Mouse (Mus musculus): ENCODE results near the gene Cd207. TPM values are rescaled to one million over a fixed set of nuclear protein-coding genes. Genes with fewer than 3 reads are reported as not detected.

Cd207 gene
- 0.07 TPM in 1 of 2 replicates, not detected in the other for polyA plus RNA-seq (2012; rRNA removed; ENCODE audit: low replicate concordance)

GRCm38 (mm10) chr6:83677757-83678156 is at the start of gene Cd207:
TSS of gene Cd207 (minus strand) at chr6:83677857.

GRCm38 (mm10) chr6:83711067-83711675 is 33.5 kb upstream of the Cd207 start, which contains the start of gene Vax2:
TSS of gene Vax2 (plus strand) at chr6:83711264.

DNA sequence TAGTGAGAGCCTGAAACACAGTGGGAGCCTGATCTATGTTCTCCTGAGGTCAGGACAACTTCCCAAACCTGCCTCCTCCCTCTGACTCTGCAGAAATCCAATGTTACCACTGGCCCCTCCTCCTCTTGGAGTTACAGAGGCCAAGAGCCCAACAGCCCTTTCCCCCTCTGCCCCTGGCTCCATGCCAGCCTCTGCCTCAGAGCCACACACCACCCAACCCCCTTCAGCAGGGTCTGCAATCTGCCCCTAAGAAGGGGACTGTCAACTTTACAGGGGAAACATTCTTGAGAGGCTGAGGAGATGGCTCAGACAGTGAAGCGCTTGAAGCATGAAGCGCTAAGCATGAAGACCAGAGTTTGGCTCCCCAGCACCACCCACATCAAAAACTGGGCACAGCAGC is 21.6 kb downstream of the Cd207 start, which contains the start of gene Clec4f:
Gene Clec4f, minus strand, starts transcription at position 101 of the 400 bp plus-strand sequence.

Other genes with a start within 250 kb of the Cd207 start
- 9.5 and 16.1 TPM in 2 replicates for gene Tet3, start 218.8 kb downstream of the Cd207 start, polyA plus RNA-seq (2012; rRNA removed; ENCODE audit: low replicate concordance)
- gene Dguok, start 170.9 kb downstream of the Cd207 start, polyA plus RNA-seq (2012; rRNA removed; ENCODE audit: low replicate concordance): 81.5 and 83.6 TPM in 2 replicates
- gene Actg2, start 141.6 kb downstream of the Cd207 start, polyA plus RNA-seq (2012; rRNA removed; ENCODE audit: low replicate concordance): 37.2 and 899 TPM in 2 replicates
- 21.4 TPM in 2 replicates for gene Stambp, start 105.1 kb downstream of the Cd207 start, polyA plus RNA-seq (2012; rRNA removed; ENCODE audit: low replicate concordance)
- gene Clec4f, start 21.7 kb downstream of the Cd207 start, polyA plus RNA-seq (2012; rRNA removed; ENCODE audit: low replicate concordance): not detected in 2 replicates
- gene Vax2, start 33.4 kb upstream of the Cd207 start, polyA plus RNA-seq (2012; rRNA removed; ENCODE audit: low replicate concordance): not detected in 2 replicates
- gene Atp6v1b1, start 65.1 kb upstream of the Cd207 start, polyA plus RNA-seq (2012; rRNA removed; ENCODE audit: low replicate concordance): not detected in 2 replicates
- not detected in 2 replicates for gene Ankrd53, start 84.8 kb upstream of the Cd207 start, polyA plus RNA-seq (2012; rRNA removed; ENCODE audit: low replicate concordance)
- 129 and 163 TPM in 2 replicates for gene Tex261, start 98.0 kb upstream of the Cd207 start, polyA plus RNA-seq (2012; rRNA removed; ENCODE audit: low replicate concordance)
- gene Nagk, start 117.1 kb upstream of the Cd207 start, polyA plus RNA-seq (2012; rRNA removed; ENCODE audit: low replicate concordance): 31.9 and 33.2 TPM in 2 replicates
- gene Paip2b, start 153.9 kb upstream of the Cd207 start, polyA plus RNA-seq (2012; rRNA removed; ENCODE audit: low replicate concordance): 12.0 and 14.2 TPM in 2 replicates
- 13.2 and 14.7 TPM in 2 replicates for gene Zfp638, start 189.3 kb upstream of the Cd207 start, polyA plus RNA-seq (2012; rRNA removed; ENCODE audit: low replicate concordance)

Measured in subcutaneous adipose tissue, adult 2 months (tissue).